Mouse (Mus musculus): ENCODE measurements around the gene Lrig3.

Gene Lrig3

DNA sequence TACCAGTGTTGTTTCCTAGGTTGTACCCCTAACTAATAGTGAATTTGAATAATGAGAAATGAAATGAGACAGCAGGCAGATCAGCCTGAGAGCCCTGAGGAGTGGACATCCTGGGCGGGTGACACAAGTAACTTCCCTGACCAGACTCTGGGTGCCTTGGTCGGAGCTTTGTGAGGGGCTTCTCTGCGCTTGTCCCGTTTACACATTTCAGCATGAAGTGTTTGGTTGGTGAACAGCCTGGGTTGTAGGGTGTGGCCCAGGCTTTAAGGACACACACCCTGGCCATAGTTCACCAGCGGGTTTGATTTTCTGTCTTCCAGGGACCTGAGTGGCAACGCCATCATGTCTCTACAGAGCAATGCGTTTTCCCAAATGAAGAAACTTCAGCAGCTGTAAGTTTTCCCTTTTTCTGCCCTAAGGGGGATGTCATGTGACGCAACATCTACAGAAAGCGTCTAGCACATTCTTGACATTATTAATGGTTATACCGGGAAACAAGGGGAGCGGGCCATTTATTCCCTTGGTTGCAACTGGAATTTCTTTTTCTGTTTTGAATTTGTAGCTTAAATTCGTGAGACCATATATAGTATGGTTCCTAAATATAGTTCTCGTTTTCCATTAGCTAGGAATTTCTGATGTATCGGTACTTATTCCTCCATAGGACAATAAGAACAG, 36.2 kb downstream of the Lrig3 start:
- no peak for DNase-seq (ENCODE audit: low spot score in 2 of 2)

DNA sequence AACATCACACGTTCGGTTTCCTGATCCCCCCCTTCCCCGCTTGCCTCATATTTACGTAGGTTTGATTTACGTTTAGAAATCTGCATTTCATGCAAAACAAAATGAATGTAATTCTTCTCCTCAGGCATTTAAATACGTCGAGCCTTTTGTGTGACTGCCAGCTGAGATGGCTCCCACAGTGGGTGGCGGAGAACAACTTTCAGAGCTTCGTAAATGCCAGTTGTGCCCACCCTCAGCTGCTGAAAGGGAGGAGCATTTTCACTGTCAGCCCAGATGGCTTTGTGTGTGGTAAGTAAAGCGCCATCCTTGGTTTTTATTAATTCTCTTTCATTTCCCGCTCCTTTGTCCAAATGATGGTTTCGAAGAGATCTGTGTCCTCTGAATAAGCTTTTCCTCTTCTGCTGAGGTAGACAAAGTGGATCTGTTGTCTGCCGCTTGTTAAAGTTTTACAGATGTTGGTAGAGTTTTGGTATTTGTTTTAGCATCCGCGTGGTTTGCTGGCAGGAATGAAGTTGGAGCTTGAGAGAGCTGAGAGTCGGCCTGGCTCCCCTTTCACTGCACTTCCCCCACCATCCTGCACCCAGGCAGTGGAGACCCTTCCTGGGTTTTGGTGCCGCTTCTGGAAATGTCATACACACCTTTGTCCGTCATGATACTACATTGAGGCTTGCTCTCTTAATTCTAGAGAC, 37.0 kb downstream of the Lrig3 start:
- no peak for DNase-seq (ENCODE audit: low spot score in 2 of 2)

DNA sequence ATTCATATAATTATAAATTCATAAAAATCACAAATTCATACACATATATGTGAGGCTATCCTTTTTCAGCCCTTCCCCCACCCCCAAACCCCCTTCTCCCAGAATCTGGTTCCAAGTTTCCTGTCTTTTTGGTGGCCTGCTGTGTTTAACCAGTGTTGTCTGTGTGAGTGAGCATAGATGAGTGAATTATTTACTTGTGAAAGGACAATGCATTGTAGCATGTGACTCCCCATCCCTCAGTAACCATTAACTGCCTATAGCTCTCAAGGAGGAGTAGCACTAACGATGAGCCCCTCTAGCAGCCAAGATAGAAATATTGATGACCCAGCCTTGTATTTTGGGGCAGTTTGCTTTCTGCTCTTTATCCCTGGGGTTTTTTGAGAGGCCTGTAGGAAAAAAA, 37.9 kb downstream of the Lrig3 start:
- DNase-seq (ENCODE audit: low spot score in 2 of 2): no peak

DNA sequence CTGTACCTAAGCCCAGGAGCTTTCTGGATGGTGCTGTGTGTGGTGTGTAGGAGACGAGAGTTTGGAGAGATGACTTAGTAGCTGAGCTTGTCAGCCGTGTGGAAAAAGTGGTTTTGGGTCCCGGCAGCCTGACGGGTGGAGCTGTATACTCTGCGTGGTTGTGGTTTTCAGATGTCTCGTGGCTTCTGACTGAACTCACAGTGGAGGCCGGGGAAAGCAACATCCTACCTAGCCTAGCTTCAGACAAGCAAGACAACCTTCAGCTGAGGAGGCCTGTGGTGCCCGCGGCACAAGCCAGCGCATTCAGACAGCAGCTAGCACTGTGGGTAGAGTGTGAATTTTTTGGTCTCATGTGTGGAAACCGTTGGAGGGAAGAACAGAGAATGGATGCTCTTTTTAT, 47.7 kb downstream of the Lrig3 start:
- no peak for DNase-seq (ENCODE audit: low spot score in 2 of 2)

DNA sequence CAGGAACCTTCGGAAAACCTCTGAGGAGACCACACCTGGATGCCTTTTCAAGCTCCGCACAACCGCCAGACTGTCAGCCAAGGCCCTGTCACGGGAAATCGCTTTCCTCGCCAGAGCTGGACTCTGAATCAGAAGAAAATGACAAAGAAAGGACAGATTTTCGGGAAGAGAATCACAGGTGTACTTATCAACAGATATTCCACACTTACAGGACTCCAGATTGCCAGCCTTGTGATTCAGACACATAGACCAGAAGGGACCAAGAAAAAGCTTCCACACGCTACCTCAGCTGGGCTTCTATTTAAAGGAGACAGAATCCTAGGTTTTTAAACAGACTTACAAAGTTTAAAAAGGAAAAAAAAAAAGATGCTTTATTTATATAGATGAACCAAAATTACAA, 48.7 kb downstream of the Lrig3 start:
- DNase-seq (ENCODE audit: low spot score in 2 of 2): no peak

DNA sequence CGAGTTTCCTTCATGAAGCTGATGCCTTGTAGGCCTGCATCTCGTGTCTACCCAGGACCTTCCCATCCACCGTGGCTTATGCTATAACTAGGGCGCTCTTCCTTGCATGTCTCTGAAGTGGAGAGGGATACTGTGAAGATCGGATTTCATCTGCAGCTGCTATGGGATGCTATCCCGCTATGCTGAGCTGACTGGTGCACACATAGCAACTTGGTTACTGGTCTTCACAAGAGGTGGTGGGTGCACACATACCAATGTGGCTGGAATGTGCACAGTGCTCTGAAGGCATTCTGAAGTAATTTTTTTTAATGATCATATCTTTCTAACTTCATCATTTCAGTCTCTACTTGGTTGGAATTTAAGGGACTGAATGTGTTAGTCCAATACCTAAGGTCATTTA, 49.7 kb downstream of the Lrig3 start:
- DNase-seq (ENCODE audit: low spot score in 2 of 2): no peak

GRCm38 (mm10) chr10:126019350-126019991, 53.5 kb downstream of the Lrig3 start:
- DNase-seq (ENCODE audit: low spot score in 2 of 2): no peak

DNA sequence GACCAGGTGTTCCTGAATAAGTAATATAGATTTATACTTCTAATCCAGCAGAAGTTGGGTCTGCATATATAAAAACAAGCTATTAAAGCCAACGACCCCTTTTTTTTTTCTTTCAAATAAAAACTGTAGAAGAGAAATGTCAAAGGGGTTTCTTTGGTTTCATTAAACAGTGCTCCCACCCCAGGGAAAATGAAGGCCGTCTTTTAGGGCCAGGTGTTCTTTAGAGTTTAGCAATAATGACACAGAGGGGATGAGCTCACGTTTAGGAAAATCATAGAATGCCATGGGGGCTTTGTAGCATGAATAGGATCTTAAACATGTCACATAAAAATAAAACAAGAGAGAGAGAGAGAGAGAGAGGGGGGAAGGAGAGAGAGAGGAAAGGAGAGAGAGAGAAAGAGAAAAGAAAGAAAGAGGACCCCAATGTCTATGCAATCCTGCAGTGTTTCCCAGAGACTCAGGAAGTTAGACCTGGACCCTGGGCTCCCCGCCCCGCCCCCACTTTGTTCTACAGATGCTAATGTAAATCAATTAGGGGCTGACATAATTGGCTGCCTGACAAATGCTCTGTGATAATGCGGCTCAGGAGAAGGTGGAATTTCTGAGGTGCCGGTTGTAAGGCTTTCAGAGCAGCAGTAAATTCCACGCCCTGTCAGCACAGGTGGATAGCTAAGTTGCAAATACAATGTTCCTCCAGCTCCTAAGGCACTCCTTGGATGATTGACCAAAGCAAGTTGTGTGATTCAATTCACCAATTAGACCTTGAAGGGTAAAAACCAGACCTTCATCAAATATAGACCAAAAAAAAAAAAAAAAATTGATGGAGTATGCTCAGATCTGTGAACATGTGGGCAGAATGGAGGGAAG, 62.8 kb downstream of the Lrig3 start:
- no peak for DNase-seq (ENCODE audit: low spot score in 2 of 2)

GRCm38 (mm10) chr10:126029441-126030114, 63.6 kb downstream of the Lrig3 start:
- DNase-seq (ENCODE audit: low spot score in 2 of 2): no peak

- DNase-seq (ENCODE audit: low spot score in 2 of 2): no peak
Observed at GRCm38 (mm10) chr10:126056881-126057280, 90.9 kb downstream of the Lrig3 start.

DNA sequence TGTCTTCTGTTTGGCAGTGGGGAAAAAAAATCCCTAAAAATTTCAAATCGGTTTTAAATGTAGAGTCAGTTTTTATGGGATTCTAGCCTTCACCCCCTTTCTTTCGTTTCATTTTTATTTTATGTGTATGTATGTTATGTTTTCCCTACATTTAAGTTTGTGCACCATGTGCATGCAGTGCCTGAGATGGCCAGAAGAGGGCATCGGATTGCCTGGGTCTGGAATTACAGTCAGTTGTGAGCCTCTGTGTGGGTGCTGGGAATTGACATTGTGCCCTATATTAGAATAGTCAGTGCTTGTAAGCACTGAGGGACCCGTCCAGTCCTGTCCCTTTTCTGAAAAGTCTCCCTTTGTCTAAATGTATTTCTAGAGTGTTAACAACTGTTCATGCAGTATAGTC, 96.8 kb downstream of the Lrig3 start:
- no peak for DNase-seq (ENCODE audit: low spot score in 2 of 2)
